Mouse (Mus musculus) kidney, embryonic 14.5 days (tissue): ENCODE results near the gene Catsperd. TPM values are rescaled to one million over a fixed set of nuclear protein-coding genes. Genes with fewer than 3 reads are reported as not detected.

Experiments used
- ATAC-seq: fragments of 200-750 bp; cut with Nextera tagmentation; 2 replicates; pipeline ENCODE4 v1.8.0; 2017; ENCODE audit warnings: moderate number of reproducible peaks, mild to moderate bottlenecking, moderate TSS enrichment, moderate library complexity; ENCODE audit not compliant: low FRiP score, low TSS enrichment
- H3K27ac ChIP-seq: fragments of 300-500 bp; sonication (generic); 2 replicates; pipeline ENCODE4 v1.5.1; 2014; ENCODE audit warnings: low read depth, mild to moderate bottlenecking, low read length, moderate library complexity, mixed read lengths
- H3K27me3 ChIP-seq: fragments of 300-500 bp; sonication (generic); 2 replicates; pipeline ENCODE4 v1.6.1; 2014; ENCODE audit warnings: mild to moderate bottlenecking, low read length; ENCODE audit not compliant: control insufficient read depth, insufficient read depth
- H3K36me3 ChIP-seq: fragments of 300-500 bp; sonication (generic); 2 replicates; pipeline ENCODE4 v1.6.1; 2014; ENCODE audit warnings: low read length, mixed read lengths; ENCODE audit not compliant: control insufficient read depth, insufficient read depth
- H3K4me1 ChIP-seq: fragments of 300-500 bp; sonication (generic); 2 replicates; pipeline ENCODE4 v1.6.1; 2014; ENCODE audit warnings: low read length, mixed read lengths; ENCODE audit not compliant: control insufficient read depth, insufficient read depth
- H3K4me2 ChIP-seq: fragments of 300-500 bp; sonication (generic); replicated peaks from 2 replicates; pipeline ENCODE4 v1.6.1; 2014; ENCODE audit warnings: low read depth, mild to moderate bottlenecking, low read length
- H3K4me3 ChIP-seq: fragments of 300-500 bp; sonication (generic); 2 replicates; pipeline ENCODE4 v1.5.1; 2014; ENCODE audit warnings: mild to moderate bottlenecking, low read length
- H3K9ac ChIP-seq: fragments of 300-500 bp; sonication (generic); 2 replicates; pipeline ENCODE4 v1.6.1; 2014; ENCODE audit warnings: low read depth, mild to moderate bottlenecking, low read length, moderate library complexity
- H3K9me3 ChIP-seq: fragments of 300-500 bp; sonication (generic); 2 replicates; pipeline ENCODE4 v1.6.1; 2016; ENCODE audit warnings: low read length; ENCODE audit not compliant: control insufficient read depth
- WGBS: fragments of 180-500 bp; shearing (Covaris S2); extraction: QIAGEN DNeasy Blood & Tissue Kit; methylation state at CpG from one replicate; pipeline ENCODE4 v1.1.7; 2014; 5-methylcytosine and 5-hydroxymethylcytosine counted together
- polyA plus RNA-seq: library from polyadenylated mRNA; unstranded; fragments of >200 nt; fragmentation: Nextera tagmentation; extraction: Ambion mirVana; gene quantifications from 2 replicates; pipeline ENCODE4 v1.2.1, GENCODE M21; 2014

Catsperd gene
- polyA plus RNA-seq, 1 experiment from 2014 or later, result 1.2 TPM

DNA sequence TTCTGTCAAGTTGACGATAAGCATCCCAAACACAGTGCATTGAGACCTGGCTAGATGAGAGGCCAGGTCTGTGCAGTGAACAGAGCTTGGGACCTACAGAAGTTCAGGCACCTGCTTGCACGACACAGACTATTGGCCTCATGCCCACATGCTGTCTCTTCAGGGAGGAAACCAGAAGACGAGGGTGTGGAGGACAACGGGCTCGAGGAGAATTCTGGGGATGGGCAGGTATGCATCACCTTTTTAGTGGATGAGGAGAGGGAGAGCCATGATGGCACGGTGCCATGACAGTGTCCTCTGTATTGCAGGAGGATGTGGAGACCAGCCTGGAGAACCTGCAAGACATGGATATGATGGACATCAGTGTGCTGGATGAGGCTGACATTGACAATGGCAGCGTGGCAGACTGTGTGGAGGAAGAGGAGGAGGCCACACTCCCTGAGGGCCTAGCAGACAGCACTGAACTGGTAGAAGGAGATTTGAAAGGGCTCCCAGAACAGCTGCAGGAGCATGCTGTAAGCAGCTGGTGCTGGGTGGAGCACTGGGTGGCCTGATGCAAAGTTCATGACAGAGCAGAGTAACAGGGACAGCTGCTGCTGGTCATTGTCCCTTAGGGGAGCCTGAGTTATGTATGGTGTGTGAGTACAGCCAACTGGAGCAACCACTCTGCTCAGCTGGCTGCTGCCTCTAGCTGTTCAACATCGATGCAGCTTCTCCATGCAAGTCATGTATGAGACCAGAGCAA, 34.2 kb upstream of the Catsperd start:
- no peaks in the 10 kb centered on the region for H3K27me3 ChIP-seq
- no peak overlapping the region for H3K27ac ChIP-seq
- no peak overlapping the region for H3K4me2 ChIP-seq
- no peaks in the 10 kb centered on the region for H3K4me1 ChIP-seq
- H3K4me3 ChIP-seq, result no peak overlapping the region
- H3K9ac ChIP-seq, result no peak overlapping the region
- 85% methylated on average over 8 of the region's 8 CpGs for WGBS
- ATAC-seq, result no peak
- H3K36me3 ChIP-seq, result peaks cover 96% of the 10 kb centered on the region
- no peaks in the 10 kb centered on the region for H3K9me3 ChIP-seq

DNA sequence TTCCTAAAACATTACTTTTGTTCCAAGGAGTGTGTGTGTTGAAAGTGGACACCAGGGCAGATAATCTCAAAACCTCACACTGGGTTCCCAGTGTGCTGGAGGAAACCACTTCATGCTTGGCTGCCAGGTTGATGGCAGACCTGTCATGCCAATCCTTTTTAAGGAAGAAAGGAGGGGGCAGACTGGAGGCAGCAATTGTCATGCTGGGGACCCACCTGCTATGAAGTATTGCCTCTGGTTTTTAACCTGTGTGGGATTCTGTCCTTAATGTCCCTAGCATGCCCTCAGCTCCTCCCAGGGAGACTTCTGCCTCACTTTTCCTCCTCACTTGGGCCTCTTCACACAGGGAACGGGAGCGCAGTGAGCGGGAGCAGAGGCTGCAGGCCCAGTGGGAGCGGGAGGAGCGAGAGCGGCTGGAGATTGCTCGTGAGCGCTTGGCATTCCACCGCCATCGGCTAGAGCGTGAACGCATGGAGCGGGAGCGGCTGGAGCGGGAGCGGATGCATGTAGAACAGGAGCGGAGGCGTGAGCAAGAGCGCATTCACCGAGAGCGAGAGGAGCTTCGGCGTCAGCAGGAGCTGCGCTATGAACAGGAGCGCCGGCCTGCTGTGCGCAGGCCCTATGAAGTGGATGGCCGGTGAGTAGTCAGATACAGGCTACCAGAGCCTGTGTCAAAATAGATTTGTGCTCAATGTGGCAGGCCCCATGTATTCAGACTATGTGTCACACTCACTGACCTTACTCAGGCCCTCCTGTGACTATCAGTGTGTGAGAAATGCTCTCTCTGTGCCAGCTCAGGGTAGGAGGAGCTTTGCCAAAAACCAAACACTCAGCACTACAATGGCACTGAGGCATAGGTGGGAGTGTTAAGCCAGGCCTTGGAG, 24.5 kb upstream of the Catsperd start:
- WGBS, result 95% methylated on average over 28 of the region's 28 CpGs
- Histone ChIP-seq H3K27me3 (no peaks in the 10 kb centered on the region), H3K4me2 (no peak overlapping the region), H3K4me1 (peaks cover 2% of the 10 kb centered on the region), H3K36me3 (peaks cover 87% of the 10 kb centered on the region), H3K9ac (no peak overlapping the region), H3K9me3 (no peaks in the 10 kb centered on the region), H3K27ac (no peak overlapping the region), H3K4me3 (no peak overlapping the region)
- no peak for ATAC-seq

DNA sequence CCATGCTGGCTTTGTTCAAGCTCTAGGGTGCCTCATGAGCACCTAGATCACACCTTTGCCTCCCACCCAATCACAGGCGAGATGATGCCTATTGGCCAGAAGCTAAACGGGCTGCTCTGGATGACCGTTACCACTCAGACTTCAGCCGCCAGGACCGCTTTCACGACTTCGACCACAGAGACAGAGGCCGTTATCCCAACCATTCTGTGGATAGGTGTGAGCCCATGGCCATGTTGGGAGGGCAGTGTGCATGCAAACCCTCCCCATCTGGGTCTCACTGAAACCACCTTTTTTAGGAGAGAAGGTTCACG, 23.9 kb upstream of the Catsperd start:
- H3K36me3 ChIP-seq, result peaks cover 87% of the 10 kb centered on the region
- H3K4me3 ChIP-seq, result no peak overlapping the region
- H3K27ac ChIP-seq, result no peak overlapping the region
- no peak overlapping the region for H3K4me2 ChIP-seq
- no peak overlapping the region for H3K9ac ChIP-seq
- 84% methylated on average over 9 of the region's 9 CpGs for WGBS
- ATAC-seq, result no peak
- no peaks in the 10 kb centered on the region for H3K9me3 ChIP-seq
- H3K4me1 ChIP-seq, result peaks cover 7% of the 10 kb centered on the region
- H3K27me3 ChIP-seq, result no peaks in the 10 kb centered on the region

DNA sequence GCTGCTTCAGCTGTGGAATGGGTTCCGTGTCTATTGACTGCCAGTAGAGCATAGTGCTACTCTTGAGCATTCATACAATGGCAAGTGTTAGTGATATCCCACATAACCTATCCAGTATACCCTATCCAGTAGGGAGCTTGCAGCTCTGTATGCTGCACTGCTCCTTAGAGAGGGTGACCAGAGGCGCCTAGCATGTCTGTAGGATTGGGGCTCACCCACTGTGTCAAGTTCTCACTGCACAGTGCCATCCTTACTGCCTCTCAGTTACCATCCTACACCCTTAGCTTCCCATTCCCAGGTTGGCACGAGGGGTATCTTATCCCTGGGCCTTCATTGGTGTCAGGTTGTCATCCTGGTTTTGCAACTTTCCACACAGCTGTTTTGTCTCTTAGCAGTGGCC, 23.5 kb upstream of the Catsperd start:
- Histone ChIP-seq H3K4me2 (no peak overlapping the region), H3K9ac (no peak overlapping the region), H3K36me3 (peaks cover 84% of the 10 kb centered on the region), H3K27me3 (no peaks in the 10 kb centered on the region), H3K4me1 (peaks cover 7% of the 10 kb centered on the region), H3K4me3 (no peak overlapping the region), H3K9me3 (no peaks in the 10 kb centered on the region), H3K27ac (no peak overlapping the region)
- no peak for ATAC-seq
- 92% methylated on average over 3 of the region's 3 CpGs for WGBS

DNA sequence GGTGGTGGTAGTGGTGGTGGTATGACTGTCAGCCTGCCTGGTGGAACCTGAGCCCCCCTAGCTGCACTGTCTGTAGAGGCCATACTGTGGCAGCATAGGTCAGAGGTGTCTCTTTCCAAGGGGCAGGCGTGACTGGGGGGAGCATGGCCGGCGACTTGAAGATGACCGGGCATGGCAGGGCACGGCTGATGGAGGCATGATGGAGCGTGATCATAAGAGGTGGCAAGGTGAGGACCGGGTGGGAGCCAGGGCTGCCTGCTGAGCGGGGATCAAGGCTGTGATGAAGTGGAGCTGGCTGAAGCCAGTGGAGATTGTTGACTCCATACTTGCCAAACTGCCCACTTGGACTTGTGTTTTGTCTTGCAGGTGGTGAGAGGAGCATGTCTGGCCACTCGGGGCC, 22.5 kb upstream of the Catsperd start:
- no peaks in the 10 kb centered on the region for H3K27me3 ChIP-seq
- H3K4me3 ChIP-seq, result no peak overlapping the region
- peaks cover 74% of the 10 kb centered on the region for H3K36me3 ChIP-seq
- no peak overlapping the region for H3K27ac ChIP-seq
- H3K9ac ChIP-seq, result no peak overlapping the region
- H3K4me1 ChIP-seq, result peaks cover 7% of the 10 kb centered on the region
- no peak for ATAC-seq
- no peak overlapping the region for H3K4me2 ChIP-seq
- no peaks in the 10 kb centered on the region for H3K9me3 ChIP-seq
- WGBS, result 88% methylated on average over 9 of the region's 9 CpGs

DNA sequence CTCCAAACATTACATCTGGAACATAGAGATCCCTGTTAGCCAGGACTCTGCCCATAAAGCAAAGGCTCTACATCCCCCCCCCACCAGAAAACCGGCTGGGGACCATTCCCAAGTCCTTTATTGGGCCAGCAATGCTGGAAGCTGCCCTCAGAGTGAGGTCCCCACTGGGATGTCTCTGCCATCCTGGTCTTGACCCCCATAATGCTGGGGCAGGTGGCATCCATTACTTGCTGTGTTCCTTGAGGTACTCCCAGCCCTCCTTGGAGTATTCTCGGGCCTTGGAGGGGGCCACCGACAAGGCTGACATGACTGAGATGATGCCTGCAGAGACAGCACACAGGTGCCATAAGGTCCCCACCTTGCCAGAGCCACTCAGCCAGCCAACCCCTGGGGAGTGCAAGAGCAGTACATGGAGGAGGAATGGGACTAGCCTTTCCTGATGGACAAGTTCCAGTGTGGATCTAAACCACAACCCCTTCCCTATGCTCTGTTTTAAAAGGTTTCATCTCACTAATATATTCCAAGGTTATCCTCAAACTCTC, 20.4 kb upstream of the Catsperd start:
- Histone ChIP-seq H3K9me3 (no peaks in the 10 kb centered on the region), H3K36me3 (peaks cover 52% of the 10 kb centered on the region), H3K9ac (no peak overlapping the region), H3K4me2 (no peak overlapping the region), H3K4me1 (peaks cover 7% of the 10 kb centered on the region), H3K4me3 (no peak overlapping the region), H3K27me3 (no peaks in the 10 kb centered on the region), H3K27ac (no peak overlapping the region)
- WGBS, result 63% methylated on average over 3 of the region's 3 CpGs
- no peak for ATAC-seq

DNA sequence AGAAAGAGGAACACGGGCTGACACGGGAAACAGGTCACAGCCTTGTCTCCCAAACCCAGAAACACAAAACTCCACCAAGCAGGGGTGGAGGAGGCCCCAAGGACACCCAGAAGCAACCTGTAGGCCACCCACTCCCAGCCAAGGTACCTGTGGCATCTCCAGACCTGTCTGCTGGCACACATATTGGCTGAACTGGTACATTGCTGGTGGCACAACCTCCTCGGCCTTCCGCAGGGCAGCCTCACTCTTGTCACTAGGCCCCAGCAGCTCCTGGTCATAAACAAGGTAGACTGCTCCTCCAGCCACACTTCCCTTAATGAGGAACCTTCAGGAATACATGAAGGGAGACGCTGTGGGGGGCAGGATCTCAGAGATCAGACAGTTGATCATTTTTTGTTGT, 19.2 kb upstream of the Catsperd start:
- no peak for ATAC-seq
- WGBS, result 33% methylated on average over 5 of the region's 5 CpGs

DNA sequence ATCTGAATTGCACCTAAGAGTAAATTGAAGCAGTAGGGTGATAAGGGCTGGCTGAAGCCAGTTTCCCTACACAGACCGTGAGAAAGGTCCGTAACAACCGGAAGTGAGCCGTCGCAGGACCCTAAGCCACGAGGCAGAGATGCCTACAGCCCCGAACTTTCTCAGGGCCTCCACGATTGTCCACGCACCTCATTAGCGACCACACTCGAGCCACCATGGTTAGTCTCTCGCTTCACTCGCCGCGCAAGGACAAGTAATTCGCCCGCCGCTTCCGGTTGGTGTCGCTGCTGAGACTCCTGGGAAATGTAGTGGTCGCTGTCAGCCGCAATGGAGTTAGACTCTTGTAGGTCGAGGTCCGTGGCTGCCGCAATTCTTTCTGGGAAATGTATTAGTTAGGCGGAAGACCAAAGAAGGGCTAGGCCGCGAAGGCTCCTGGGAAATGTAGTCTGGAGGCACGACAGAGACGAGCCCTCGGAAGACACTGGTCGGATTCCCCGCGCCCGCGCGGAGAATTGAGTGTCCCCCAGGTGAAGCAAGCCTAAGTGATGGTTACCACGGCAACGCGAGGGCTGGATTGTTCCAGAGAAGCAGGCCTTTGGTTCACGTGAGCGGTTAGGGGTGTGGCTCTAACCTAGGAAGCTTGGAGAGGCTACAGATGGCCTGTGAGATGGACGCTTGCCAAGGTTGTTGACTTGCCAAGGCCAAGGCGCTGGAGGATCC, 18.3 kb upstream of the Catsperd start, which contains the start of gene 2410015M20Rik:
Gene 2410015M20Rik (minus strand): TSS at position 320 of the 720 bp plus-strand sequence.
- Histone ChIP-seq H3K9ac (peak within 1 kb of the TSS; percentile 60), H3K4me3 (peak within 1 kb of the TSS; percentile 42), H3K4me2 (peak within 1 kb of the TSS; percentile 61), H3K4me1 (peaks cover 11% of the 10 kb centered on the region), H3K27ac (peak within 1 kb of the TSS; percentile 53; the same call in 1 of the 2 replicates), H3K36me3 (peaks cover 37% of the 10 kb centered on the region), H3K27me3 (no peaks in the 10 kb centered on the region), H3K9me3 (no peaks in the 10 kb centered on the region)
- ATAC-seq, result peak; percentile 85
- WGBS, result under 1% methylated on average over 44 of the region's 44 CpGs

More for the DNA sequence above, 19.2 kb upstream of the Catsperd start:
- Histone ChIP-seq H3K36me3 (peaks cover 41% of the 10 kb centered on the region), H3K27ac (no peak overlapping the region), H3K27me3 (no peaks in the 10 kb centered on the region), H3K9me3 (no peaks in the 10 kb centered on the region), H3K9ac (peak overlapping the region; percentile 55; the same call in 1 of the 2 replicates), H3K4me1 (peaks cover 7% of the 10 kb centered on the region), H3K4me2 (peak overlapping the region; percentile 61), H3K4me3 (peak overlapping the region; percentile 42)
